Mouse (Mus musculus) kidney, postnatal 10 days (tissue): ENCODE results near the gene Gm6465.
"Not testable (repeated sequence)": the region's sequence is repeated elsewhere in the genome, so short reads cannot be mapped to it uniquely, and the experiment has no call there.

Experiments used
- DNase-seq: peaks from one replicate; pipeline ENCODE4 v3.0.0; 2021; ENCODE audit warnings: mixed read lengths

Gene Gm6465

DNA sequence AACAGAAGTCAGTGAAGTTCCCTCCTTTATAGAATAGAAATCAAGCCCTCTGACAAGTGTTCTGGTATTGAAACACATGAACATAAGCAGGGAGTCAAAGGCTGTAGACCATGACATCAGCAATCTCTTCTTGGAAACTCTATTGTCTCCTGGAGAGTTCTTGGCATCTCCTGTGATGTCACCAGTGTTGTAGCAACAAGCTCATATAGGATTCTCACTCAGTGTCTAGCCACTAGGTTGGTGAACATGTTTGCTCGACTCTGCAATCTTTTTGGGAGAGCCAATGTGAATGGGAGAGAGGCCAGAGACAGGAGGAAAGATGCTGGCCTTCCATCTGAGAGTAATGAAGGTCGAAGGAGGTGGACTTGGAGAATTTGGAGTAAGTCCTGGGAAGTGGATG, at the start of gene Gm6465:
Gene Gm6465 (plus strand): TSS at position 301 of the 400 bp plus-strand sequence.
- DNase-seq = not testable (repeated sequence)

- not testable (repeated sequence) for DNase-seq
Measured at GRCm38 (mm10) chr5:11845824-11846223, 485 bp downstream of the Gm6465 start.

GRCm38 (mm10) chr5:11857909-11858308, 12.6 kb downstream of the Gm6465 start:
- not testable (repeated sequence) for DNase-seq
